Mouse (Mus musculus) NIH3T3 (cell line): ENCODE results near the gene Ybx2.
"Not testable (repeated sequence)": the region's sequence is repeated elsewhere in the genome, so short reads cannot be mapped to it uniquely, and the experiment has no call there.

ENCODE experiments used
- DNase-seq: peaks from one replicate; pipeline ENCODE4 v3.0.0-alpha.2; 2012; ENCODE audit warnings: low read depth

Gene Ybx2

GRCm38 (mm10) chr11:69914917-69915430 is 20.6 kb upstream of the Ybx2 start:
- DNase-seq, result no peak

- no peak for DNase-seq
Observed at GRCm38 (mm10) chr11:69915667-69916627, 19.6 kb upstream of the Ybx2 start.

- DNase-seq, result not testable (repeated sequence)
Observed at GRCm38 (mm10) chr11:69916652-69917378, 18.8 kb upstream of the Ybx2 start.

DNA sequence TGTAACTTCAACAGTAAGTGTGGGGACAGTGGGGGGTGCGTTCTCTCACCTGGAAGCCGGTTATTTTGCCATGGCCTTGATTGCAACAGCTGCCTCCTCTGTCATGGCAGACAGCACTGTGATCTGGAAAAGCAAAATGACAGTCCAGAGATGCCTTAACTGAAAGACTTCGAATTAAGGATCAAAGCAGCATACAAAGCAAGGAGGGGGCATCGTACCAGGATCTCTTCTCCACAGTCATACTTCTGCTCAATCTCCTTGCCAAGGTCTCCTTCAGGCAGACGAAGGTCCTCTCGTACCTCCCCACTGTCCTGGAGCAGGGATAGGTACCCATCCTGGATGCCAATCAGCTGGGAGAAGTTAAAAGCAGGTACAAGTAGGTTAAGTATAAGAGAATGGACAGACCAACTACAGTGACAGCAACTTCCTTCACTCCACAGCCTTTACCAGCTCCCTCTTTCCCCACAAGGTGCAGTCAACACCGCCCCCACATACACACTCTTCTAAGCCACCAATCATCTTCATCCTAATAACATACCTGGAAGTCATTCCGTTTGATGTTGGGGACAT is 18.1 kb upstream of the Ybx2 start:
- DNase-seq, result no peak

DNA sequence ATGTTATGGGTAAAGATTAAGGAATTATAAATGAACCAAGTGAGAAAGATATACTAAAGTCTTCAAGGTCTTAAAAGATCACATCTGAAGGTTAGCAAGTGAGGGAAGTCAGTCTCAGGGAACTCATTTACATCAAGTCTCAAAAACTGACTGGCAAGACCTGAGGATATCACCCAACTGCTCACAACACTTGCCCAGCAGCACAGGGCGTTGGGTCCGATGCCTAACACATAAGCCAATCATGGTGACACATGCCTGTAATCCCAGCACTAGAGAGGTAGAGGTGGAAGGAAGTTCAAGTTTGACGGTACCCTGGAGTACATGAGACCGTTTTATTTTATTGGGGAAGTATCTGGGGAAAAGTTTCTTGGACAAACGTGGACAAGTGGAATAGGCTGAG is 17.5 kb upstream of the Ybx2 start:
- no peak for DNase-seq

DNA sequence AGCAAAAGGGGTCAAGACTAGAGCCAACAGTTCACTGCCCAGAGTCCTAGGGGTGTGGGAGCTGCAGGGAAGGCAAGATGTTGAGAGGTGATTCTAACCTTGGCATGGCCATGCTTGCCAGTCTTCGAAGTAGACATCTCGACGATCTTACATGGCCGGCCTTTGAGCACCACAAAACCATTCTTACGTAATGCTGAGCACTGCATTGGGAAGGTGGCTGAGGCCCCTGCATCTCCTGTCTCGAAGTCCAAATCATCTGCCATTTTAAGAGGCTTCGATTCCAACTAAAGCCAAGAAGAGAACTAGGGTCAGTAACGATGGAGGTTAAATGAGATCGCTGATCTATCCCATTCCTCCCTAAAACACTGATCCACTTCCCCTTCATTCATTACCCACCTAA is 16.5 kb upstream of the Ybx2 start:
- DNase-seq, result no peak

DNA sequence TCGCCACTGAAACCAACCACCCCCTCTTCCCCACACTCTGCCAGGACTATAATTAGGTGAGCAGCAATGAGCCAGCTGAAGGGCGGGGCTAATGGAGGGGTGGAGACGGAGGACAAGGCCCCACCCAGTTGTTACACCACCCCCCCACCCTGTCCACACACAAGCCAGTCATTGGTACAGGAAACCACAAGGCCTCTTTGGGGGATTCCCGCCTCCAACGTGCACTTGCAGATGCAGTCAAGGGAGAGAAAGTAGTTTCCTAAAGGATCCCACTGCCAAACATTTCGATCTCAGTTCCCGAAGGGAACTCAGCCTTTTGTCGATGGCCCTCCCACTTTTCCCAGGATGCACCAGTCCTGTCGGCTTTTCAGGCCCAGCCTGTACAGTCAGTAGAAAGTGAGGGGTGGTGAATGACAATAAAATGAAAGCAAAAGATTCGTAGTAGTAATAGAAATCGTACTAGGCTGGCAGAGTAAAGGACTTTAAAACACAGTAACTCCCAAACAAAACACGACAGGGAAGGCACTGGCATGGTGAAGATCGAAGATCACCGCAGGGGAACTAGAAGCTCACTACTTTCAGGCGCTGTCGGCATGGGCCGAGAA is 15.8 kb upstream of the Ybx2 start:
- peak; percentile 95 for DNase-seq

GRCm38 (mm10) chr11:69920266-69921031 is 15.1 kb upstream of the Ybx2 start:
- DNase-seq, result peak; percentile 54

DNA sequence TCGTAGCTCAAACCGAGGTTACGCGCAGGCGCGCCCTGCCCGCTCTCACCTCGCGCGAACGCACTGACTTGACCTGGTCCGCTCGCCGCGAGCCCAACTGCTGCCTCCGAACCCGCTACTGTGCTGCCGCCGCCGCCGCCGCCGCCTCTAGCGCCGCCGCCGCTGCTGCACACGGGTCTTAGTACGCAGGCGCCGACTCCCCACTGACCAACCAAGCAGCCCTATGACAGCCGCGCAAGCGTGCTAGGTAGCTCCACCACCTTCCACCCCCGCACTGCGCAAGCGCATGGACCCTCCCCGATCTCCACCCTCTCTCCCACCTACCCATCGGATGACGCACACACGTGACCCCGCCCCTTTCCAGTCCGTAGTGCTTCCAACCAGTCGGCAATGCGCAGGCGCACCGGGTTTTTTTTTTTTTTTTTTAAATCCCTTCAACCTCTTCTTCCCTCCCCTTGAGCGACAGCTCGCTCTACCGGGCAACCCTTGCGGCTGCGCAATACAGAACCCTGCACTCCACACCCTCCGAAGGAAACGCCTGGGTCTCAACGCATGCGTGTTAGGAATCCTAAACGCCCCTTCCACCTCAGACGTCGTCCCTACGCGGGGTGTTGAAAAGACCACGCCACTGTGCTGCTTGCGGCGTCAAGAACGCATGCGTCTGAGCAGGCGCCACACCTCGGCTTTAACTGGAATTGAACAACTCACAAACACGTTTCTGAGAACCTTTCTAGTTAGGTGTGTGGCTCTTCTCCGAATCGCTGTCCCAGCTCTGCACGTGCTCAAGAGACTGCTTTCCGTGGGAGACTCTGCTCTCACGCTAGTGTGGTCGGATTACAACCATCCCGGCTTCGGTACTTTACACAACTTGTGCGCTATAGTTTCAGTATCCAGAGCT is 14.2 kb upstream of the Ybx2 start, which contains the start of gene Eif5a:
TSS of gene Eif5a (minus strand) at position 845 of the 898 bp plus-strand sequence.
- DNase-seq, result peak; percentile 100

DNA sequence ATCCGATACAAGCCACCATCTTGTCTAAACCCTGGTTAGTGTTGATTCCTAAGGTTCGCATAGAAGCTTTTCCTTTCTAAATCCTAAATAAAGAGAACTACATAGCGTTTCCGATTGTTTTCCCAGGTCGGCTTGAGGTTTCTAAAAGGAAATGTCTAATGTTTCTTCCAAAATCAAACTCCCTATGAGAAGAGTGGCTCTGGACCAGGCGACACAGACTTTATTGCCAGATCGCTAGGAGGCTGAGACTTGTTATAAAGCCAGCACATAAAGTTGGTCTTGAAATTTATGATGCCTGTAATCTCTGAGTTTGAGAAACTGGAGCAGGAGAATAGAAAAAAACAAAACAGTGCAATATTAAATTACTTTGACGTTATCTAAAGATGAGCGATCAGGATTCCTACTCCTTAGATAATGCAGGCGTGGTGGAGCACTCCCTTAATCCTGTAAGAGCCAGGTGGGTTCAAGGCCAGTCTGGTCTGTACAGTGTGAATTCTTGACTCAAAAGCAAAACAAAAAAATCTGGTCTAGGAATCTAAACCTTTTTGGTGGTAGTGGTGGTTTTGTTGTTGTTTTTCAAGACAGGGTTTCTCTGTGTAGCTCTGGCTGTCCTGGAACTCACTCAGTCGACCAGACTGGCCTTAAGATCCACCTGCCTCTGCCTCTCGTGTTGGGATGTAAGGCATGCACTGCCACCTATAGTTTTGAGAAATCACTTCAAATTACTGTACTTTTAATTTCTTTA is 13.4 kb upstream of the Ybx2 start:
- peak; percentile 44 for DNase-seq

DNA sequence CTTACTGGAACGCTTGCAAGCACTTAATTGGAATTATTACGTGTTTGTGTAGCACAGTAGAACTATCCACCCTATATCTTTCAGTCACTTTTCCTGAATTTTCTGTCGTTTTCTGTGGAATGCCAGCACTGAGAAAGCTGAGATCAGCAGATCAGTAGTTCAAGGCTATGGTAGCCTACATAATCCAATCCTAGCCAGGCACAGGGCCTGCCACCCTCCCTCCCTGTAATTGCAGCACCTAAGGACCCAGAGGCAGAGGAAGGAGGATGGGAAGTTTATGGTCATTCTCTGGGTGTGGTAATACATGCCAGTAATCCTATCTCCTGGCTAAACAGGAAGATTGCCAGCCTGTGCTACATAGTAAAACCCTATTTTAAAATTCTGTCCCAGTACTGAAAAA is 12.8 kb upstream of the Ybx2 start:
- DNase-seq, result peak; percentile 18

DNA sequence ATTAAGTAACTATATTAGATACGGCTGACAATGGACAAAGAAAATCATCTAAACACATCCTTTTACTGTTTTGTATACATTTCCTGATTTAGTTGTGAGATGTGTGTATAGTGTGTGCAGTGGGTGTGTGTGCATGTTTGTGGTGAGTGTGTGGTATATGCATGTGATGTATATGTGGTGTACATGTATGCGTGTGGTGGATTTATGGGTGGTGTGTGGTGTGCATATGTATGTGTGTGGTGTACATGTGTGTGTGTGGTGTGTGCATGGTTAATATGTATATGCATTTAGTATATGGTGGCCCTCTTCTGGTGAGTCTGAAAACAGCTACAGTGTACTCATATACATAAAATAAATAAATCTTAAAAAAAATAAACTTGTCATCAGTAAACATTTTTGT is 8.1 kb upstream of the Ybx2 start:
- DNase-seq, result no peak

DNA sequence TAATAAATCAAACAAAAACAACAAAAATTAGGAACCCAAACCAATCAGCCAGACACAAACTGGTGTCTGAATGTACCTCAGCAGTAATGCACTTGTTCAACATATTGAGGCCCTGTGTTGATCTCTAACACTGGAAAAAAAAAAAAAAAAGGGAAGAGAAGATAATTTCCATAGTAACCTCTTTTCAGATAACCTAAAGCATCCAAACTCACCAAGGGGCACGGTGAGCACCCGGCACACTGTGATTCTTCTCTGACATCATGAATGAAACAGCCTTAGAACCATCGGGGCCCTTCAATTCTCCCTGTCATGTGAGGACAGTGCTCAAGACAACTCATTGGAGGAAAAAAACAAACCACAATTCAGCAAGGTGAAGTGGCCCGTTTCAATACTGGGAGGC is 5.9 kb upstream of the Ybx2 start:
- DNase-seq, result no peak

GRCm38 (mm10) chr11:69930176-69930575 is 5.4 kb upstream of the Ybx2 start:
- DNase-seq, result not testable (repeated sequence)

- DNase-seq, result no peak
Observed at GRCm38 (mm10) chr11:69930967-69931537, 4.5 kb upstream of the Ybx2 start.

DNA sequence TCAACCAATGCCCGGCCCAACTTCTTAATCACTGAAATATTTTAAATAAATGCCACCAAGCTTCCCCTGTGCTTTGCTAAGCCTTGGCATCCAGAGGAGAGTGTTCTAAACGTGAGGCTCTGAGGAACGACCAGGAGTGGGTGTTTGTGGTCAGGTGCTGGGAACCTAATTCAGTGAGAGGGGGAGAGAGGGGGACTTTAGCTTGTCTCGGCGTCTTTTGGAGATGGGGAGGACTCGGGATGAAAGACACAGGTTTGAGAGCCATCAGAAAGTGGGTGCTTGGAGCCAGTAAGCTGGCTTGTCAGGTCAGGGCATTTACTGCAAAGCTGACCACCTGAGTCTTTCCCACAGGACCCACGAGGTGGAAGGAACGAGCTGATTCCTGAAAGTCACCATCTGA is 3.8 kb upstream of the Ybx2 start:
- no peak for DNase-seq

GRCm38 (mm10) chr11:69932254-69932653 is 3.3 kb upstream of the Ybx2 start:
- DNase-seq, result no peak

GRCm38 (mm10) chr11:69933066-69933465 is 2.5 kb upstream of the Ybx2 start:
- no peak for DNase-seq

GRCm38 (mm10) chr11:69934169-69934568 is 1.4 kb upstream of the Ybx2 start:
- DNase-seq, result peak; percentile 95
